Mouse (Mus musculus) urinary bladder, adult 2 months (tissue): ENCODE measurements at regions not wholly inside any gene's neighbourhood (a gene's known extent, or its start where the extent isn't known, plus 50 kb on each side); places are given as distances from the start of the nearest gene placed in this dataset.

ENCODE experiments used
- DNase-seq: peaks from one replicate; pipeline ENCODE4 v3.0.0; 2022; ENCODE audit warnings: low spot score

GRCm38 (mm10) chr17:51683318-51683717 lies 149.8 kb downstream of the Satb1 start:
- DNase-seq = no peak

DNA sequence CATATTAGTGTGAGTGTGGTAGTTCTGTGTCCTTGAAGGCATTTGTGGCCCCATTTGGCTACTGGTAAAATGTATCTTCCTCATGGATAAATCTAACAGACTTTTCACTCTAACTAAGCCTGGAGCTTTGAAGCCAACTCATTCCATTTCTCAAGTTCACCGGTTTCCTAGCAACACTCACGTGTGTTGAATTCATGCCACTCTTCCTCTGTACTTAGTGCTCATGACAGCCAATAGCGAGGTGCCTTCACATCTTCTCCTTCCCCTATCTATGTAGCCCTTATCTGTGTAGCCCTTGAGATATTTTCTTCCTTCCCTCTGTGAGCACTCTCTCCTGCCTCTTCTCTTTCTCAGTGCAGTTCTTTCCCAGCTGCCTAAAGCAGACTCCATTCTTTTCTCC lies 150.7 kb downstream of the Satb1 start:
- no peak for DNase-seq

DNA sequence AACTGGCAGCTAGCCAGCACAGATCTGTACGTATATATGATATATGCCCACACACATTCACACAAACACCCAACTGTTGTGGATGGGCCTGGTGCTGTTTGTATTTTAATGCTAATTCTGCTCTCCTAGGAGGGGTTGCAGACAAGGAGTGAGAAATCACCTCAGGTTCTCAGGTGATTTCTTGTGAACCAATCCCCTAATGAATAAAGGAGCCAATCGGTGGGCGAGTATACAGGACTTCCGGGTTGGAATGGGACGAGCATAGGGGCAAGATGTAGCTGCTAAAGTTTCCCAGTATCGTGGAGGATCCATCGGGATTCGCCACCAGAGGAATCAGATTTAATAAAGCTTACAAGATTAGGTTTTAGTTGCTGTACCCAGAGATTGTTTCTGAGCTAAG lies 155.6 kb downstream of the Satb1 start:
- no peak for DNase-seq

- DNase-seq = no peak
These were observed 174.7 kb downstream of the Satb1 start for GRCm38 (mm10) chr17:51658408-51658807.

GRCm38 (mm10) chr17:51653881-51654280 lies 179.2 kb downstream of the Satb1 start:
- DNase-seq = no peak

- DNase-seq = no peak
These were observed 181.2 kb downstream of the Satb1 start for GRCm38 (mm10) chr17:51651880-51652279.

DNA sequence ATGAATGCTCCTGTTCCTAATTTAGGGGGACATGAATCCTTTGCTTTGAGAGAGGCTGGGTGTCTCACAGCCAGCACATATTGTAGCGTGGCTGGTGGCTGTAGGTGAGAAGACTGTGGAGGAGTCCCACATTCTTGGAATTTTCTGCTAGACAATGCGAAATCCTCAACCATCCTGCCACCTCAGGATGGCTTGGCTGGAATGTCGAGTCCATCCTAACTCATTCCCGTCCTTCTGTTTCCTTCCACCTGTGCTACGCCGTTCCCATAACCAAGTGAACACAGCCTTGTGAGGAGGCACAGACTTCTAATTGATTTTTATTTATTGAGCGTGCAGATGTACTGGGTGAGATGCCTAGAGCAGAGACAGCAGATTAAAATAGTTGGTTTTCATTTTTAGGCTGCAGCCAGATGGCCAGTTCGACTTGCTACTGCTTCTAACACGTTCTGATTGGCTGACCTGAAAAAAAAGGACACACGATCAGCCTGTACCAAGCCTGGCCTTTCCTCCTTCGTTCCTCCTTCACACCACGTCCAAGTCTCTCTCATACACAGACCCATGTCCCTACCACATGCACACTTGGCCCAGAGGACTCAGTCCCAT lies 183.8 kb downstream of the Satb1 start:
- no peak for DNase-seq

GRCm38 (mm10) chr17:51646416-51646815 lies 186.7 kb downstream of the Satb1 start:
- DNase-seq = no peak

- no peak for DNase-seq
These were observed 187.2 kb downstream of the Satb1 start for GRCm38 (mm10) chr17:51645866-51646265.

- no peak for DNase-seq
These were observed 190.4 kb downstream of the Satb1 start for GRCm38 (mm10) chr17:51642682-51643081.

DNA sequence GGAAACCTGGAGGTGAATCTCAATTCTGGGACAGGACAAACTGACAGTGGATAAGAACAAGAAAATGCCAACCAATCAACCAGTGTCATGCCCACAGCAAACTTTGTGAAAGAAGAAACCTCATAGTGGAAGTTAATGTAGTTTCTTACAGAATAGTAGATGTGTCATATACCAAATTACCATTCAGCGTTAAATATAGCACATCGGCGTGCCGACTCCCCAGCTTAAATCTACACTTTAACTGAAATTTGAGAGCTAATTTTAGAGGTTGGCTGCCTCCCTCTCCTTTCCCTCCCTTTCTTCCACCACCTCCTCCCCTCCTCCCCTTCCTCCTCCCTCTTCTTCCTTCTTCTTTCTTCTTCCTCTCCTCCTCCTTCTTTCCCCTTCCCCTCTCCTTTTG lies 197.2 kb downstream of the Satb1 start:
- DNase-seq = no peak

GRCm38 (mm10) chr17:51631574-51631973 lies 201.5 kb downstream of the Satb1 start:
- DNase-seq = no peak

- DNase-seq = no peak
These were observed 212.6 kb downstream of the Satb1 start for GRCm38 (mm10) chr17:51620528-51620927.

- DNase-seq = no peak
These were observed 247.8 kb downstream of the Satb1 start for GRCm38 (mm10) chr17:51585263-51585662.

DNA sequence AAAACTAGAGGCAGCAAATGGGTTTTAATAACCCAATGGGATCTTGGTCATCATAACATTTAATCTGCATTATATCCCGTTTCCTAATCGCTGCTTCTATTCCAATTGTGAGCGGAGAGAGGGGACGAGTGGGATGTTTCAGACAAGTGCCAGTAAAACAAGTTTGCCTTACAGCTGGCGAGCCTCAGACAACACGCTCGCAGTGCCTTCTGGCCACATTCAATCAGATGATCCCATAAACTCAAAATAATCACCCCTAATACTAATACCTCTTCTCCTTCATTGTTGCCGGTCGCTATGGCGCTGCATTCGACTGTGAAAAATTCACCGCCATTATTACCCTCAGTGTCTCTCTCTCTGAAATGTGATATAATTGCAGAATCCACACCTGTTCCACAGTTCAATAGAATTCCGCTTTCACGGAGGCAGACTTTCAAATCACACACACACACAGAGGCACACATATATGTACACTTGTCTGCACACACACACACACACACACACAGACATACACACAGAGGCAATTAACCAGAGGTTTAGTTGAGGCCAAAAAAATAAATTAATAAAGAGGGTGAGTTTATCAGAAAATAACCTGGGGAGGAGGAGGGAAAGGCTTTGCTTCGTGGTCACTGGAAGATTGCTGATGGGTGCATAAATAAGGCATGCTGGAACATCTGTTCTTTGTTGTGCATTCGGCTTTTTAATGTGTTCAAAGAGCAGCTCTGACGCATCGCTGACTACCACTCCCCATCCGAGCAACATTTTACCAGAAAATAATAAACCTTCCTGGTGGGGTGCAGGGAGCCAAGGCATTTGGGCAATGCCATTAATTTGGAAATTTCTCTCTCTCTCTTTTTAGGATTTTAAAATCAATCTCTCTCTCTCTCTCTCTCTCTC lies 248.9 kb downstream of the Satb1 start:
- DNase-seq = no peak

GRCm38 (mm10) chr17:51583277-51583676 lies 249.8 kb downstream of the Satb1 start:
- DNase-seq = peak; percentile 26

DNA sequence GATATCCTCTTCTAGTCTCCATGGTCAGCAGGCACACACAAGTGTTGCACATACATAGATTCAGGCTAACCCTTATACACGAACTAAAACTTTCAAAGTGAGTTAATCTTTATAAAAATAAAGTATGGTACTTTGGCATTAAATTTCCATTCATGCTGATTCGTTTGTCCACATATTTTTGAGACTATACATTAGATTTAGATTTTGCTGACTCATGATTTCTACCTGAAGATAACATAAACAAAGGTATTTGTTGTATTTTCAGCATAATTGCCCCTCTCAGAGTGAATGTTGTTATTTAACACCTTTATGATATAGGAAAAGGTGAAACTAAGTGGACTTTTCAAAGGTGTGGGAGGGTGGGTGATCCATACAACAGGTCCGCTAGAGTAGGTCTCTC lies 277.2 kb downstream of the Satb1 start:
- no peak for DNase-seq

DNA sequence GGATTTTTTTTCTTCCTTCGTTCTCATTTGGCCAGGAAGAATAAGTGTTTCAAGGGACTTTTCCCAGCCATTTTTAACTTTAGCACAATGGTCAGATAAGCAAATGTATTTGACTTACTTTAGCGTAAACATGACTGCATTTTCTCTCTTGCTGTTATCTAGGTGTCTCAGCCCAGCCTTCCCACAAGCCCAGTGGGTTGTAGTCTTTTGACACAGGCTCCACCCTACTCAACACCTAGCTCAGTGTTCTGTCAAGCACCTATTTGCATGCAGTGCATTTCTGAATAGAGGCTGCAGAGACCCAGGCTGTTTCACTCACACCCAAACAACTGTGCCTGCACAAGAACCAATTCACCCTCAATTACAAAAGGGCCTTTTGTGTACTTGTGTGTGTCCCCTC lies 278.6 kb downstream of the Satb1 start:
- no peak for DNase-seq

DNA sequence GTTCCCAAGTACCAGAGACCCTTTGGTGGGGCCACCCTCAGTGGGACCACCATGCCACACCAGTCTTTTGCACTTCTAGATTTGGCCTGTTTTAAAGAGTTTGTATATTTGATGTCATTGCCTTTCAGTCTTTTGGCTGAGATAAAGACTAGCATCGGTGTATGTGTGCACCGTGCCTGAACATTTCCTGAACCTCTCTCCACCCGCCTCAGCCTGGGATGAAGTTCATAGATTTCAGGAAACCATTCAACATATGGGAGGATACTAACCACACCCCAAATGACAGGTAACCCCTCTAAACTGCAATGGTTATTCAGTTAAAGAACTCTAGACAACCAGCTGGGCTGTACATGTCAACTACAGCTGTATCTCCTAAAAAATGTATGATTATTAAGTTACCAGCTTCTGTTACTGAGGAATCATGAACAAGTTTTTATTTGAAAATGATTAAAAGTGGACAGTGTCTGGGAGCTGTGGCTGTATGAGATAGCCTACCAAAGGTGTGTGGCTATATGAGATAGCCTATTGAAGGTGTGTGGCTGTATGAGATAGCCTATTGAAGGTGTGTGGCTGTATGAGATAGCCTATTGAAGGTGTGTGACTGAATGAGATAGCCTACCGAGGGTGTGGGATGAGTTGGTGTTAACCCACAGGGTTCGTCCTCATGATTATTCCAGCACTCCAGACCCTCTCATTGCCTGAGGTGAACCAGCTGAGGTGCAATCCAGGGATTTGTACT lies 280.6 kb downstream of the Satb1 start:
- DNase-seq = no peak

- no peak for DNase-seq
These were observed 286.1 kb downstream of the Satb1 start for GRCm38 (mm10) chr17:51546999-51547398.

DNA sequence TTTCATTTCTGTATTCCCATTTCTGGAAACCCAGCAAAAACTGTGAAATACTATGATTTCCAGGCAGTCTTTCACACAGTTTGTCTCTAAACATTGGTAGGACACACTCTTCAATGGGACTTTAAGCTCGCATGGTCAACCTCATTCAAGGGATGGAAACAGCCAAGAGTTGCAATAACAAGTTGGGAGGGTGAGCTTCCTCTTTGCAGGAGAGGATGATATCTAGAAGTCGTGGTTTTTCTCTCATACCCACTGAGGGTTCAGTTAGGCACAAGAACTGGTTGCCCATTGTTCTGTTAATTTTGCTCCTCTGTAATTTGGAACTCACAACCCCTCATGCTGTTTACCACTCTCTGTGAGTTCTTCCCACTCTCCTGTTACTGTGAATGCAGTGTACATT lies 290.5 kb downstream of the Satb1 start:
- no peak for DNase-seq

DNA sequence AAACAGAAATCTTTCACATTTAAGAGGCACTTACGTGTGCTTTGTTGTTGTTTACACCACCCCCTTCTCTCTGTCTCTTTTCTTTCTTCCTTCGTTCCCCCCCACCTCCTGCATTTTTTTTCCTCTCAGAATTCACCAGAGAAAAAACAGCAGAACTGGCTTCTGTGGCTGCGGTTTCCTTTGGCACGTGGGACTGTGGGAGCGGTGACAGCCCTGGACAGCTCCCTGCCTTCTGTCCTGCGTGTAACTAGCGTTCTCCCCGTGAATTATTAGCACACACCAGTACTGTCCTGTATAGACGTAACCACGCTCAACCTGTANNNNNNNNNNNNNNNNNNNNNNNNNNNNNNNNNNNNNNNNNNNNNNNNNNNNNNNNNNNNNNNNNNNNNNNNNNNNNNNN lies 298.4 kb downstream of the Satb1 start:
- DNase-seq = no peak

GRCm38 (mm10) chr17:51534270-51534669 lies 298.8 kb downstream of the Satb1 start:
- no peak for DNase-seq
